Mouse (Mus musculus) cerebellum, postnatal 10 days (tissue): ENCODE measurements around the gene Ccnj.

Experiments
- DNase-seq, 2 experiments: peaks; one replicate each; pipeline ENCODE4 v3.0.0; 2021; ENCODE audit warnings: mixed read lengths in 2 of 2

The Ccnj gene

DNA sequence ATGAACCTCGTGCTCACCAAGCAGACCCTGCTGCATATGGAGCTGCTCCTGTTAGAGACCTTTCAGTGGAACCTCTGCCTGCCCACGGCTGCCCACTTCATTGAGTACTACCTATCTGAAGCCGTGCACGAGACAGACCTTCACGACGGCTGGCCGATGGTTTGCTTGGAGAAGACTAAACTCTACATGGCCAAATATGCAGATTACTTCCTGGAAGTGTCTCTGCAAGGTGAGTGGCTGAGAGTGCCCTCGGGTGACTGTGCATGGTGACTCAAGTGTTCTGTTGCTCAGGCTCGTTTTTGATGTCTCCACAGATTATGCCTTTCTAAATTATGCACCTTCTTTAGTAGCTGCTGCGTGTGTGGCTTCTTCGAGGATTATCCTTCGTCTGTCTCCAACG, 13.7 kb downstream of the Ccnj start:
- no peak for DNase-seq

DNA sequence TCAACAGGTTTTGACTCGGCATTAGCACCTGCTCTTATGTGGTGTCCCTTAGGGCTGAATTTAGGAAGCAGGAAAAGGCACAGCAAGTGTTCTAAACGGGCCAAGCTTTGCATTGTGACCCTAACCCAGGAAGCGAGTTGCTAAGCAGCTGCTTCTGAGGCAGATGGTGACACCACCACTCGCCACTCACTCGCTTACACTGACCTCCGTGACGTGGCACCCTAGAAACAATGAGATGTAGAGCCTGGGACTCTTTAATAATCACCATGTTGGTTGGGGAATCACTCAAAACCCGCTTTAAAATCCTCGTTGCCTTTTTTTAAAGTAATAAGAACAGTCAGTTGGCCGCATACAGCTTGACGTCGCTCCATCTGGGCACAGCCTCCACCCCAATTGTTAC, 18.3 kb downstream of the Ccnj start:
- no peak for DNase-seq

DNA sequence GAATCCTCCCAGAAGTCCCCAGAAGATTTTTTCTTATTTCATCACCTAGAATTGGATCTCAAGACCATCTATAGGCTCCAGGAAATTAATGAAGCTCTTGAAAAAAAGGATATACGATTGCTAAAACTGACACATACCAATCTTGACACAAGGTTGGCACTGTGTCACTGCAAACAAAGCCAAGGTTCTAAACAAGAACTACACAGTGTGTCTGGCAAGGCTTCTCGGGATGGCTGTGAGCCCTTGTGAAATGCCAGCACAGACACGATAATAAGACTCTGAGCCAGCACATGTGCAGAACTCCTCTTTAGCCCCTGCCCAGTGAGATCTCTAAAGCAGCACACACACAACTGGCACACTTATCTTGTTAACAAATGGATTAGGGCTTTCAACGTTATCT, 28.5 kb downstream of the Ccnj start:
- peak; percentile 85 to 86 for DNase-seq

DNA sequence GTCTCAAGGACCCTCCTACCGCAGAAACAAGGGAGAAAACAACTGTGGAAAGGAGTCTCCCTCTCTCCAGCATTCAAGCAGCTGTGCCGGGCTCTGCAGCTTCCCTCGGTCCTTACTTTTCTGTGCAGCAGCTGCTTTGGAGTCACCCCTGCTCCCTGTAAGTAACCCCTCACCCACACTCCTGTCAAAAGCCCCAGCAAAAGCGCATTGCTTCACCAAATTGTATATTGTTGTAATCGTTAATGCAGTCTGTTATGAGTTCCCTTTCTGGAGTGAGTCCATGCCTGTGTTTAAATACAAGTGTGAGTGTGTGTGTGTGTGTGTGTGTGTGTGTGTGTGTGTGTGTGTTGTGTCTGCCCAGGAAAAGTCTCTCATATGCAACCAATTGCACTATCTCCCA, 37.2 kb downstream of the Ccnj start:
- no peak for DNase-seq

DNA sequence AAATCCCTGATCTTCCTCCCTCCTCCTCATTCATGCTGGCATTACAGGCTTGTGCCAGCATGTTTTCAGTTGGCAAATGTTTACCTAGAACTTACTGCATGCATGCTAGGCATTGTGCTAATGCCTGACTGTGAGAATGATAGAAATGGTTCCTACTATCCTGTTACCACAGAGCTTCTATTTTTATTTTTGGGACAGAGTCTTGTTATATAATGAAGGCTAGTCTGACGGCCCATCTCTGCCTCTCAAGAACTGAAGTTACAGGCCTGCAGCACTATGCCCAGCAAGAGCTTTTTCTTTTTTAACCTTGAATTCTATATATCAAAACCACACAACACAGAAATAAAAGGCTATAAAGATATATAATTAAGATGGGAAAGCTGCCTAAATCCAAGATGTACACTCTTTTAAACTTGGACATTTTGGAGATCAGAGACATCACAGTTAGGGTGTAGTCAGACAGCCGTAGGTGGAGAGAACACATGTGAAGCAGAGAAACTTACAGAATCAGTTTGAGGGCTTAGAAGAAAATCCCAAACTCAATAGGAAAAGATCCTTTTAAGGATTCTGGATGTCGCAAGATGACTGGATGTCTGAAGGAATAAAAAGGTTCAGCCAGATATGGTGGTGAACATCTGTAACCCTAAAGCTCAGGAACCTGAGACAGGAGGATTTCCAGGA, 38.5 kb downstream of the Ccnj start:
- no peak for DNase-seq

DNA sequence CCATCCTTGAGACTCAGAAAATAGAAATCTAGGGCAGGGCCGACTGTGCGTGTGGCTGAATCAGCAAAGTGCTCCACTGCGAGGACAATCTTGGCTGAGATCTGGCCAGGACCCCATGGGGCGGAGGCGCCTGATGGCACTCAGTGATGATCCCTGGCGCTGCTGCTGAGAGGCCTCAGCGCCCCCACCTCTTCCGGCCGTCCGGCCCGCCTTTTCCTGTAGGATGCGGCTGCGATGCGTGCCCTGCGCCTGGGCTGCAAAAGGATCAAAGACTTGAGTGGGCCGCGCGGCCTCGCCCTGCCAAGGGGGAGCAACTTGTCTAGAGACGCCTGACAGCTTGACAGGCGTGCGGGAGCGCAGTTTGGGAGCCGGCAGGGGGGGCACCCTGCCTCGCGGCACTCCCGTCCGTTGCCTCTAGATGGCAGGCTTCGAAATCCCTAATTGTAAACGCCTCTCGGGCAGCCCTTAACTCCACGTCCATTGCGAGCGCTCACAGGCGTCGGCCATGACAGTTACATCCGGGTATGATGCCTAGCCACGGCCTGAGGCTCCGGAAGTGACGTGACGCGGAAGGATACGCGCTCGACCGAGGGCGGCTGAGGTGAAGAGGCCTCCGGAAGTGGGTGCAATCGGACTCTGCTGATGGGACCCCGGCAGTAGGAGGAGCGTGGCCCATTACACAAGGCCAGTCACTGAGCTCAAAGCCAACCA, 42.0 kb downstream of the Ccnj start:
- peak; percentile 97 to 98 for DNase-seq

DNA sequence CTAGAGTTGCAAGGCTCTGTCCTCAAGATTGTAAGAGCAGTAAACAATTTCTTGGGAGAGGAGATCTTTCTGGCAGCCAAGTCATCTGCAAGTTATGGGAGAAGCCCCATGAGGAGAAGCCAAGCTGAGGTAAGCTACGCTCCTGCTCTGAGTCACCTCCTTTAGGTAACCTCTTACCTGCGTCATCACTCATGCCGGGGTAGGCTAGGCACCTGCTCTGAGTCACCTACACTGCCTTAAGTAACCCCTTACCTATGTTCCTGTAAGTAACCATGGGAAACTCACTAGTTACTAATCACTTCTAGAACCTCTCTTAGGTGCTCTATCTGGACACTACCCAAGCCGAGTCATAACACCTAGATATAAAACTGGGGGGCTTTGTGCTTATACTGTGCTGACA, 50.6 kb downstream of the Ccnj start:
- DNase-seq = no peak

DNA sequence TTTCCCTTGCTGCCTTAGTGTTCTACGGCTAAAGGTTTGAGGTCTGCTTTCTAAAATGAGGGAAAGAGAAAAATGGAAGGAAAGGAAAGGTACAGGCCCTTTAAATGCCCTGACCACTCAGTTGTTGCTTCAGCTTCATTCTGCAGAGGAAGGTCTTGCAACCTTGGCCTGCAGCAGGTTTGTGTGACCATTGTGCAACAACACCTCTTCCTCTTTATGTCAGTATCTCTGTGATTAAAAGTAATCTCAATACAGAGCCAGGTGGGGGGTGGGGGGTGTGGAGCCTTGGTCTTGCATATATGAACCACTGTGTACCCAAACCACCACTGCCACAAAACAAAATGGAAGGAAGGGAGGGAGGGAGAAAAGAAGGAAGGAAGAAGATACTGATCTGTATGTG, 57.8 kb downstream of the Ccnj start:
- DNase-seq = no peak

DNA sequence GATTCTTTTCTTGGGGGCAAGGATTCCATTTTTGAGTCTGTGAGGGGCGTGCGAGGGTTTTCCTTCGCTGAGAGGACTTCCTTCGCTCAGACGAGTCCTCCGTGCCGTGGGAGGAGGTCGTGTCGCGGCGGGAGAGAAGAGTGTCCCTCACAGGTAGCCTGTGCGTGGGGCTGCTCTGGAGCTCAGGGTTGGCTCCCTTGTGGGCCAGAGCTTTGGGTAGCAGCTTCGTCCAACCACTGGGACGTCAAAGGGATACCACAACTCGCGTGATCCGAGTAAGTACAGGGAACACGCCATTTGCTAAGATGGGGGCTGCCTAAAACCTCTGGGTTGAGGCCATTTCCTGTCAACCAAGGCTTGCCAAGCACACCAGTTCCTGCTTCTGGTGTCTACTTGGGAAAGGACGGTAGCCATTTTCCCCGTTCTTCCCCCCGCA, 63.0 kb downstream of the Ccnj start:
- no peak for DNase-seq

DNA sequence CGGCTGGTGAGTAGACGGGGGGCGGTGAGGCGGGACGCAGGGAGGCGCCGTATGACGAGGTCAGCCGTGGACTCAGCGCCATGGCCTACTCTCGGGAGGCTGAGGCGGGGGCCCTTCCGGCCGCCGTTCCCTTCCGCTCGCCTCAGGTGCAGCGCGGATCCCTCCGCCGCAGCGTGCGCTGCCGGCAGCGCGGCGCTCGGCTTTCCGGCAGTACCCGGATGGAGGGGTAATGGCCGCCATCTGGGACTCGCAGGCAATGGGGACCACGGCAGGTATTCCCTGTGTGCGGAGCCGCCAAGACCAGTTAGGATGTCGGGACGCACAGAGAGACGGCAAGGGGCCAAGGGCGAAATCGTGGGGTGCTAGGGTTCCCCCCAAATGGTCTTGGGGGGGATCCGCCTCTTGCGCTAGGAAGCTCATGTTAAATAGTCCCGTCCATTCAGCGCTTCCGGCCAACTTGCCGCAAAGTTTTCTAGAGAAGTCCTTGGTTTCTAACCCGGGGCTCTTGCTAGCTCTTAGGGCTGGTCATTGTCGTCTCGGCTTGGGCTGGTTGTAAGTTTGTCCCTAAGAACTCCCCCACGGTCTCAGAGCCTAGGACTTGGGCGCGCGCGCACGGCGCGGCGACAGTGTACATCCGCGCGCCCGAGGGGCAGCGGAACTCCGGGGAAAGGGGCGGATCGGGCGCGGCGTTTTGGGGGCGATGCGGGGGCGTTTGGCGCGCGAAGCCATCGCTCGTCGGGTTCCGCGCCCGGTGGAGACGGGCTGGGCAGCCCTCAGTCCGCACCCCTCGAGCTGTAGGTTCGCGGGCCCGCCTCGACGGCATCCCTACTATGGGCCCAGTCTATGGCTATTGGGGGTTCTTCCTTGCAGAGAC, 63.7 kb downstream of the Ccnj start, which contains the start of gene Zfp518a:
Gene Zfp518a, plus strand, starts transcription at position 187 of the 874 bp plus-strand sequence.
- peak; percentile 95 to 96 for DNase-seq

DNA sequence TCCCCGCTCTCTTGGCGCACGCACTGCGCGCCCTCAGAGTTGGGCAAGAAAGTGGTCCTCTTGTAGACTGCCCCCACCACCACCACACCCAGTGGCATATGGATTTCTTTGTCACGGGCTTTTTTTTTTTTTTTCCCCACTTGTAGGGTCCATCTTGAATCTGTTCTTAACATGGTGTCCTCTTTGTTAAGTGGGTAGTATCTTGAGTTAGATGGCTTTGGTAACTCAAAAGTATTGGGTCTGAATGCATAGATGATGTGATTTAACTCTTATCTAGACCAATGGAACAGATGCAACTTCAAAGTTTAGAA, 64.3 kb downstream of the Ccnj start:
- no peak for DNase-seq
